Mouse (Mus musculus): ENCODE measurements at regions not wholly inside any gene's neighbourhood (a gene's known extent, or its start where the extent isn't known, plus 50 kb on each side); places are given as distances from the start of the nearest gene placed in this dataset.

- no peak for DNase-seq (ENCODE audit: extremely low read depth, low read depth, low spot score)
- TF ChIP-seq POLR2A (IDR thresholded peaks at IDR 0.05; ENCODE audit: extremely low read depth, insufficient read depth, low read length), result no peak
- TF ChIP-seq CTCF (IDR thresholded peaks at IDR 0.05; ENCODE audit: low read depth, low read length), result no peak
- Histone ChIP-seq H3K36me3 (ENCODE audit: control insufficient read depth, insufficient read depth, low read length) (no peaks in the 10 kb centered on the region), H3K4me1 (ENCODE audit: control insufficient read depth, insufficient read depth, low read length) (no peaks in the 10 kb centered on the region), H3K27ac (replicated peaks; ENCODE audit: insufficient read depth, low read depth, low read length) (no peak overlapping the region), H3K79me2 (ENCODE audit: control insufficient read depth, insufficient read depth, low read length) (no peaks in the 10 kb centered on the region), H3K27me3 (ENCODE audit: control insufficient read depth, insufficient read depth, low read length) (no peaks in the 10 kb centered on the region), H3K9ac (ENCODE audit: low read depth, low read length) (no peak overlapping the region), H3K4me3 (ENCODE audit: insufficient read depth, low read depth, low read length) (no peak overlapping the region)
- 78% methylated on average over 6 of the region's 6 CpGs for WGBS
These were observed 312.5 kb upstream of the Gm11146 start for GRCm38 (mm10) chr16:77914160-77915070.

GRCm38 (mm10) chr16:77894247-77894646 lies 292.4 kb upstream of the Gm11146 start:
- H3K79me2 ChIP-seq (ENCODE audit: control insufficient read depth, insufficient read depth, low read length), result no peaks in the 10 kb centered on the region
- no peaks in the 10 kb centered on the region for H3K27me3 ChIP-seq (ENCODE audit: control insufficient read depth, insufficient read depth, low read length)
- no peak overlapping the region for H3K9ac ChIP-seq (ENCODE audit: low read depth, low read length)
- TF ChIP-seq POLR2A (IDR thresholded peaks at IDR 0.05; ENCODE audit: extremely low read depth, insufficient read depth, low read length), result no peak
- TF ChIP-seq CTCF (IDR thresholded peaks at IDR 0.05; ENCODE audit: low read depth, low read length), result no peak
- no peaks in the 10 kb centered on the region for H3K36me3 ChIP-seq (ENCODE audit: control insufficient read depth, insufficient read depth, low read length)
- H3K4me1 ChIP-seq (ENCODE audit: control insufficient read depth, insufficient read depth, low read length), result no peaks in the 10 kb centered on the region
- no peak for DNase-seq (ENCODE audit: extremely low read depth, low read depth, low spot score)
- H3K27ac ChIP-seq (replicated peaks; ENCODE audit: insufficient read depth, low read depth, low read length), result no peak overlapping the region
- no peak overlapping the region for H3K4me3 ChIP-seq (ENCODE audit: insufficient read depth, low read depth, low read length)
- WGBS, result 48% methylated on average over 2 of the region's 2 CpGs

- no peaks in the 10 kb centered on the region for H3K27me3 ChIP-seq (ENCODE audit: control insufficient read depth, insufficient read depth, low read length)
- no peaks in the 10 kb centered on the region for H3K4me1 ChIP-seq (ENCODE audit: control insufficient read depth, insufficient read depth, low read length)
- H3K4me3 ChIP-seq (ENCODE audit: insufficient read depth, low read depth, low read length), result no peak overlapping the region
- no peak for DNase-seq (ENCODE audit: extremely low read depth, low read depth, low spot score)
- no peaks in the 10 kb centered on the region for H3K79me2 ChIP-seq (ENCODE audit: control insufficient read depth, insufficient read depth, low read length)
- no peak overlapping the region for H3K9ac ChIP-seq (ENCODE audit: low read depth, low read length)
- 71% methylated on average over 2 of the region's 2 CpGs for WGBS
- H3K36me3 ChIP-seq (ENCODE audit: control insufficient read depth, insufficient read depth, low read length), result no peaks in the 10 kb centered on the region
- TF ChIP-seq CTCF (IDR thresholded peaks at IDR 0.05; ENCODE audit: low read depth, low read length) (no peak), POLR2A (IDR thresholded peaks at IDR 0.05; ENCODE audit: extremely low read depth, insufficient read depth, low read length) (no peak)
- no peak overlapping the region for H3K27ac ChIP-seq (replicated peaks; ENCODE audit: insufficient read depth, low read depth, low read length)
These were observed 291.8 kb upstream of the Gm11146 start for GRCm38 (mm10) chr16:77893690-77894089.

GRCm38 (mm10) chr16:77892731-77893130 lies 290.8 kb upstream of the Gm11146 start:
- no peak overlapping the region for H3K27ac ChIP-seq (replicated peaks; ENCODE audit: insufficient read depth, low read depth, low read length)
- no peaks in the 10 kb centered on the region for H3K27me3 ChIP-seq (ENCODE audit: control insufficient read depth, insufficient read depth, low read length)
- no peaks in the 10 kb centered on the region for H3K36me3 ChIP-seq (ENCODE audit: control insufficient read depth, insufficient read depth, low read length)
- no peak overlapping the region for H3K9ac ChIP-seq (ENCODE audit: low read depth, low read length)
- 78% methylated on average over 2 of the region's 2 CpGs for WGBS
- no peaks in the 10 kb centered on the region for H3K79me2 ChIP-seq (ENCODE audit: control insufficient read depth, insufficient read depth, low read length)
- DNase-seq (ENCODE audit: extremely low read depth, low read depth, low spot score), result no peak
- TF ChIP-seq CTCF (IDR thresholded peaks at IDR 0.05; ENCODE audit: low read depth, low read length) (no peak), POLR2A (IDR thresholded peaks at IDR 0.05; ENCODE audit: extremely low read depth, insufficient read depth, low read length) (no peak)
- H3K4me3 ChIP-seq (ENCODE audit: insufficient read depth, low read depth, low read length), result no peak overlapping the region
- no peaks in the 10 kb centered on the region for H3K4me1 ChIP-seq (ENCODE audit: control insufficient read depth, insufficient read depth, low read length)

- no peak overlapping the region for H3K4me3 ChIP-seq (ENCODE audit: insufficient read depth, low read depth, low read length)
- TF ChIP-seq CTCF (IDR thresholded peaks at IDR 0.05; ENCODE audit: low read depth, low read length) (no peak), POLR2A (IDR thresholded peaks at IDR 0.05; ENCODE audit: extremely low read depth, insufficient read depth, low read length) (no peak)
- H3K79me2 ChIP-seq (ENCODE audit: control insufficient read depth, insufficient read depth, low read length), result no peaks in the 10 kb centered on the region
- no peaks in the 10 kb centered on the region for H3K4me1 ChIP-seq (ENCODE audit: control insufficient read depth, insufficient read depth, low read length)
- no peaks in the 10 kb centered on the region for H3K27me3 ChIP-seq (ENCODE audit: control insufficient read depth, insufficient read depth, low read length)
- H3K36me3 ChIP-seq (ENCODE audit: control insufficient read depth, insufficient read depth, low read length), result no peaks in the 10 kb centered on the region
- 86% methylated on average over 11 of the region's 11 CpGs for WGBS
- no peak for DNase-seq (ENCODE audit: extremely low read depth, low read depth, low spot score)
- no peak overlapping the region for H3K27ac ChIP-seq (replicated peaks; ENCODE audit: insufficient read depth, low read depth, low read length)
- H3K9ac ChIP-seq (ENCODE audit: low read depth, low read length), result no peak overlapping the region
These were observed 287.5 kb upstream of the Gm11146 start for GRCm38 (mm10) chr16:77889348-77889747.

- Histone ChIP-seq H3K27me3 (ENCODE audit: control insufficient read depth, insufficient read depth, low read length) (no peaks in the 10 kb centered on the region), H3K36me3 (ENCODE audit: control insufficient read depth, insufficient read depth, low read length) (no peaks in the 10 kb centered on the region), H3K4me3 (ENCODE audit: insufficient read depth, low read depth, low read length) (no peak overlapping the region), H3K4me1 (ENCODE audit: control insufficient read depth, insufficient read depth, low read length) (no peaks in the 10 kb centered on the region), H3K9ac (ENCODE audit: low read depth, low read length) (no peak overlapping the region), H3K79me2 (ENCODE audit: control insufficient read depth, insufficient read depth, low read length) (no peaks in the 10 kb centered on the region), H3K27ac (replicated peaks; ENCODE audit: insufficient read depth, low read depth, low read length) (no peak overlapping the region)
- TF ChIP-seq CTCF (IDR thresholded peaks at IDR 0.05; ENCODE audit: low read depth, low read length) (no peak), POLR2A (IDR thresholded peaks at IDR 0.05; ENCODE audit: extremely low read depth, insufficient read depth, low read length) (no peak)
- 87% methylated on average over 15 of the region's 15 CpGs for WGBS
- DNase-seq (ENCODE audit: extremely low read depth, low read depth, low spot score), result no peak
These were observed 283.3 kb upstream of the Gm11146 start for GRCm38 (mm10) chr16:77885060-77885679.
